Mouse (Mus musculus): ENCODE measurements at regions not wholly inside any gene's neighbourhood (a gene's known extent, or its start where the extent isn't known, plus 50 kb on each side); places are given as distances from the start of the nearest gene placed in this dataset.

DNA sequence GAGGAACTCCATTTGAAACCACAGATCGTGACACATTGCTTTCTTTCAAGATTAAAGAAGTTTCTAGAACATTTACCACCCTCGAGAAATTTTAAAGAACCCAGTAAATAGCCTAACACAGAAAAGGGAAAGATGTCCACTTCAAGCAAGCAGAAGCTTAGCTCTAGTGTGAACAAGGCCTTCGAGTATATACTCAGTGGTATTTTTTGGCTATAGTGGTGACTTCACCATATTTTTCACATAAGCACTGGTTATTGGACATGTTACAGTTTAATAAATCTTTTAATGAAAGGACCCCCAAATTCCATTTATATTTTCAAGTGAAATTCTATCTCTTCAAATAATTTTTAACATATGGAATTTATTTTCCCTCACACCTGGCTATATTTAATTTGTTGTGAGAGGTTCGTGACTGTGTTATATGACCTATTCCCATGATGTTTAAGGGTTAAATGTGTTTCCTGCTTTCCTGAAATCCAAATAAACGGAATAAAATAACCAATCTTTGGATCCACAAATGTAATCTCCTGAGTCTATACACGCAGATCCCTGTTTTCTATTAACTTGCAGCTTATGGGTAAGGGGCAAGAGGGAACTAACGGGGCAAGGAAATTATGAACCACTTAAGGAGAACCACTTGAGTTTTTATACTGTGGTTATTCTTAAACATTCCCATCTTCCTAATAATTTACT lies 60.6 kb upstream of the Tas2r134 start:
- no peak for DNase-seq (ENCODE audit: low spot score)

DNA sequence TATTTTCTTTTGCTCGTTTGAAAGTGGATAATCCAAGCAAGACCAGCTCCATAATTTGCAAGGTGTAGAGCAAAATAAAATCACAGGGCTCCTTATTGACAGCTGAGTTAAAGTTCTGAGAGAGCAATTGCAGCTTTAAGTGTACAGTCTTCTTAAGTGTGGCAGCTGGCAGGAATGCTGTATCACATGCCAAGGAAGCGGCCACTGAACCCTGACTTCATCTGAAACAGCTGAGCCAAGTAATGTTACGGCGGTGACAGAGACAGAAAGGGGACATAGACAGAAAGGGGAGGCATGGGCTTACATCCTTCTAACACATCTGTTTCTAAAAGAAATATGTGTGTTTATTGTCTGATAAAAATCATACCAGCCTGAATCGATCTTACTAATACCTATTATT lies 63.4 kb upstream of the Tas2r134 start:
- DNase-seq (ENCODE audit: low spot score) = no peak

- DNase-seq (ENCODE audit: low spot score) = no peak
Measured at GRCm38 (mm10) chr2:51563240-51563639, 64.1 kb upstream of the Tas2r134 start.

GRCm38 (mm10) chr2:51550863-51551262 lies 76.4 kb upstream of the Tas2r134 start:
- DNase-seq (ENCODE audit: low spot score) = peak; percentile 31

GRCm38 (mm10) chr2:51549125-51549524 lies 78.2 kb upstream of the Tas2r134 start:
- no peak for DNase-seq (ENCODE audit: low spot score)

DNA sequence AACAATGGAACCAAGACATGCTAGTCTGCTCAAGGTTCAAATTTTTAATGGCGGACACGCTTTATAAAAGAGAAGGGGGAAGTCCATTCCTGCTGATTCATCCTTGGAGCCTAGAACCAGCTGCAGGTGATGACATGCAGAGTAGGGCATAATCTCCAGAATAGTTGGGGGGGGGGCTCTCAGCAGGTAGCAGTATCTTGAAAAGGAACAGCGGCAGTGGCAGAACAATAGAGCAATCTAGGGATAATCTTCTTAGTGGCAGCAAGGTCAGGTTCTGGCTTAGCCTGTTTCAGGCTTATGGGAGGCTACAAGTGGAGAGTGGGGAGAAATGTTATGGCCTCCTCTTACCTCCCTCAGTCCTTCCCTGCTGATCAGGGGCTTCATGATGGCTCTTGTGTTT lies 81.1 kb upstream of the Tas2r134 start:
- no peak for DNase-seq (ENCODE audit: low spot score)

DNA sequence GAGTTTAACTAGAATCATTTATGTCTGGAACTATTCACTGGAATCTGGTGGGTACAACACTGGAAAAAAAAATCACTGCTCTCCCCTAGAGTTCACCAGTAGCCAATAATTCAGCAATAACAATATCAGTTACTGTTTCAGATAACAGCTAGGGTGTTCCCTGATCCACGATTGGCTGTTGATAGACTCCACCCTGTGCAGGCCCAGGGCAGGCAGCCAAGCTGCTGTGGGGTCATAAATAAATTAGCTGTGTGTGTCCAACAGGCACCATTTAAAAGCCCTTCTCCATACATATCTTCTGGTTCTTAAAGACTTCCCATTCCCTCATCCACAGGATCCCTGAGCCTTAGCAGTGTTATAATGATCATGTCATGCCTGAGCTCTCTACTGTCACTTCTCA lies 83.4 kb upstream of the Tas2r134 start:
- DNase-seq (ENCODE audit: low spot score) = no peak

DNA sequence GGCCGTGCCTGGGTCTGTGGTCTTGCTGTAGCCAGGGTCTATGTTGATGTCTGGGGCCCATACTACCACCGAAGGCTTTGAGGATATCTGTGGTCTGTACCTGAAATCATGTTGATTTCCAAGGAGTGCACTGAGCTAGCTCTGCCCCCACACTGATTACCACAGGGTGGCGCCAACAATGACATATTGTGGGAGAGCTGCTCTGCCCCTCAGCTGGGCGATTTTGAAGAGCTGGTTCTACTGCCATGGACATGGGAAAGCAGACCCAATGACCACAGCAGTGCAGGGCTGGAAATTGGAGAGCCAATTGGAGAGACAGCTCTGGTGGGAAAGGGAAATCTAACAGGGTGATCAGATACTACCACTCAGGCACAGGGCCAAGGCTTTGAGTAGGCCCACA lies 85.0 kb upstream of the Tas2r134 start:
- peak; percentile 33 for DNase-seq (ENCODE audit: low spot score)

- DNase-seq (ENCODE audit: low spot score) = no peak
Measured at GRCm38 (mm10) chr2:51532709-51533414, 94.4 kb upstream of the Tas2r134 start.

DNA sequence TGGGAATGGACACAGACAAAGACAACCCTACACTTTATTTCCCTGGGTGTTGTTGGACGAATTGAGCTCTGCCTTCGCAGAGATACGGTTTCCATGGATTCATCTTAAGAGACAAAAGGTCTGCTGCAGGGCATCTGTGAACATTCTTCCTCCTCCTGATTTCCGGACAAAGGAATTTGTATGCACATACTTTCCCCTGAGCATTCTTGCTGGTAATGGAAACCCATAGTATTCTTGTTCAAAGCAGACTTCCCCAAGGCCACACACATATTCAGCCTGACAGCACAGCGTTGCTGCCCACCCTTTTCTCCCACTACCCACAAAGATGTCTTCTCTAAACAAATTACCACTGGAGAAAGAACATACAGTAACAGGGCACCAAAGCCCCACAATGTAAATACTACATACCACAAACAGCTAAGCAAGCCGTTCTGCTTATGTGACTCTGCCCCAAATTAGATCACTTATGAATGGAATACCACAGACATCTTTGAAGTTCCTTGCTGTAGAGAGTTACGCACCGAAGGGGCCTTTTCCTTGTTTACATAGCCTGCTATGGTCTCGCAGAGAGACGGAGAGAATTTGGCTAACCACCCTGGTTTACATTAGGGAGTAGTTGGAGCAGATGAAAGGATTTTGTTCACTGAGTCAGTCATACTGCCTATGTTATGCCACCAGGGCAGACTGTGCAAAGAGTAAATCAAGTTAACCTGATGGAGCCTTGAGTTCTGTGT lies 96.0 kb upstream of the Tas2r134 start:
- no peak for DNase-seq (ENCODE audit: low spot score)

- DNase-seq (ENCODE audit: low spot score) = no peak
Measured at GRCm38 (mm10) chr2:51522766-51523165, 104.5 kb upstream of the Tas2r134 start.

- no peak for DNase-seq (ENCODE audit: low spot score)
Measured at GRCm38 (mm10) chr2:51509220-51510011, 117.9 kb upstream of the Tas2r134 start.

GRCm38 (mm10) chr2:51497896-51498295 lies 129.4 kb upstream of the Tas2r134 start:
- no peak for DNase-seq (ENCODE audit: low spot score)

- DNase-seq (ENCODE audit: low spot score) = no peak
Measured at GRCm38 (mm10) chr2:51473753-51474152, 153.6 kb upstream of the Tas2r134 start.

GRCm38 (mm10) chr2:51467027-51467694 lies 160.2 kb upstream of the Tas2r134 start:
- no peak for DNase-seq (ENCODE audit: low spot score)

DNA sequence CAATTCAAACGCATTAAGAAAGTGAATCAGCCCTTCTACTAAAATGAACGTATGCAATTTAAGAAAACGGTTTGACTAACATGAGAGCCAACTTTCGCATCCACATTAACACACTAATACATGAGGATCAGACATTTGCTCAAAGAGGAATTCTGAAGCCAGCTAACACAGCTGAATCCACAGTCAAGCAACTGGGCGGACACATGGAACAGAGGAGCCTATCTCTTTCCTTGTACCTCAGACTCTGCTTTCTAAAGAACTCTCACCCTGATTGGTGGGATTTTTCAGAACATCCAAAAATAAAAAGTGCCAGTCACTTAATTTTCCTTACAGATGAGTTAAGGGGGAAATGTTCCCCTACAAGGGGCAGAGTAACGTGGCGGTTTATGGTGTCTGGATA lies 161.3 kb upstream of the Tas2r134 start:
- DNase-seq (ENCODE audit: low spot score) = no peak

DNA sequence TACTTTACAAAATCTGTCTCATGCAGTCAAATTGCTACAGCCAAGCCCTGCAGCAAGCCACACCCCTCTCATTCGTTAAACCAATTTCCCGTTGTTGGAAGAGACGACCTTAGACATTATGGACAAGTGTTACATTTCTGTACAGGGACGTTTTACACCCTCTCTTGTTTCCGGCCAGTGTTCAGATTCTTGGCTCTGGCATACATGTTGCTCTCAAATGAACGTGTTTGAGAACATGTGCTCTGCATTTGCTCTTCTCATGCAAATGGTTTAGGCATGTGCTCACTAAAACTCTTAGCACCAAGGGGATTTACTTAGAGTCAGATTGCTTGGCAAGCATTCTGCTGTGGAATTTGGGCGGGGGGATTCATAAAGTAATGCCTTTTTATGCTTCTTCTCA lies 161.7 kb upstream of the Tas2r134 start:
- no peak for DNase-seq (ENCODE audit: low spot score)

GRCm38 (mm10) chr2:51464356-51464755 lies 163.0 kb upstream of the Tas2r134 start:
- DNase-seq (ENCODE audit: low spot score) = no peak

- no peak for DNase-seq (ENCODE audit: low spot score)
Measured at GRCm38 (mm10) chr2:51460896-51461295, 166.4 kb upstream of the Tas2r134 start.

GRCm38 (mm10) chr2:51459486-51459885 lies 167.8 kb upstream of the Tas2r134 start:
- no peak for DNase-seq (ENCODE audit: low spot score)

- DNase-seq (ENCODE audit: low spot score) = no peak
Measured at GRCm38 (mm10) chr2:51457717-51458116, 169.6 kb upstream of the Tas2r134 start.

DNA sequence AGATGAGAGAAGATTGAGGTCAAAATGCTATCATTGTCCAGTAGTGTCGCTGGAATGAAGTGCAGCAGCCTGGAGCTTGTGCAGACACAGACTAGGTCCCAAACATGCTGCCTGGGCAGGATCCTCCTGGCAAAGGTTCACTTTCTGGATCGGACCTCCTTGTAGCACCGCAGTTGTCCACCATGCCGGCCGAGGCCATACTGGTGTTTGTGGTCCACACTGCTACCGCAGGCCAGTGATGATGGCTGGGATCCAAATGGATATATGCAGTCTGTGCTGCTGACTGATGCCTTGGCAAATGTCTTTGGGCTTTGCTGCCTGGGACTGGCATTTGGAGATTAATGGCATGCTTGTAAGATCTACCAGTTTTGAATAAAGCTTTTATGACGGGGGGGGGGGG lies 174.5 kb upstream of the Tas2r134 start:
- no peak for DNase-seq (ENCODE audit: low spot score)
